Comparison of ENCODE assay signal across 8 mouse cellular contexts in genomic region chr13:101766605-101767012, GRCm38 (mm10). TPM values are rescaled to one million over a fixed set of nuclear protein-coding genes. Genes with fewer than 3 reads are reported as not detected.
DNase-seq lines count a peak whose midpoint lies in the region; ATAC-seq and TF ChIP-seq lines count a peak whose summit lies in the region.

No protein-coding gene starts in this region.

- no peaks in the 10 kb centered on the region for H3K36me3 ChIP-seq in forebrain, embryonic 13.5 days (ENCODE audit: poor library complexity, severe bottlenecking)
- H3K36me3 ChIP-seq in liver, embryonic 12.5 days = no peaks in the 10 kb centered on the region

- peaks cover 11% of the 10 kb centered on the region; the same call in 1 of the 2 replicates for H3K27me3 ChIP-seq in forebrain, embryonic 13.5 days
- no peaks in the 10 kb centered on the region for H3K27me3 ChIP-seq in liver, embryonic 12.5 days (replicated peaks)

- peak overlapping the region; percentile 95 for H3K4me3 ChIP-seq in gastrocnemius, adult 2 months
- H3K4me3 ChIP-seq in forebrain, embryonic 13.5 days = peak overlapping the region; percentile 89
- peak overlapping the region; percentile 80 for H3K4me3 ChIP-seq in liver, embryonic 12.5 days

- 0% methylated on average over 5 of the region's 5 CpGs for WGBS in forebrain, embryonic 13.5 days
- under 1% methylated on average over 5 of the region's 5 CpGs for WGBS in liver, embryonic 12.5 days (ENCODE audit: insufficient replicate concordance)

- H3K4me1 ChIP-seq in forebrain, embryonic 13.5 days = peaks cover 28% of the 10 kb centered on the region
- H3K4me1 ChIP-seq in liver, embryonic 12.5 days = peaks cover 84% of the 10 kb centered on the region

- peak overlapping the region; percentile 99 for H3K27ac ChIP-seq in gastrocnemius, adult 2 months
- H3K27ac ChIP-seq in forebrain, embryonic 13.5 days = peak overlapping the region; percentile 96
- H3K27ac ChIP-seq in liver, embryonic 12.5 days = peak overlapping the region; percentile 89

- no peak for DNase-seq in gastrocnemius, adult 2 months
- no peak for DNase-seq in gastrocnemius, postnatal 4 days (ENCODE audit: low spot score in 2 of 2)
- DNase-seq in 416B (ENCODE audit: low read depth) = peak; percentile 71
- no peak for DNase-seq in right cerebral cortex, postnatal 36 days (ENCODE audit: low spot score in 2 of 2)
- no peak for DNase-seq in cerebellum, postnatal 4 days (ENCODE audit: low spot score in 2 of 2)
- no peak for DNase-seq in left cerebral cortex, adult 11 months (ENCODE audit: low spot score)

- peak overlapping the region; percentile 93 for H3K9ac ChIP-seq in forebrain, embryonic 13.5 days
- peak overlapping the region; percentile 89 for H3K9ac ChIP-seq in liver, embryonic 12.5 days

- no peaks in the 10 kb centered on the region for H3K9me3 ChIP-seq in forebrain, embryonic 13.5 days (replicated peaks)
- H3K9me3 ChIP-seq in liver, embryonic 12.5 days (replicated peaks) = no peaks in the 10 kb centered on the region

- intact Hi-C loops in gastrocnemius, adult 2 months (cut with DNase I) = loop anchor here (5.0 to 10.0 kb wide), 2 partner anchors 151 to 558 kb away; no protein-coding TSS in a partner anchor

- TF ChIP-seq CTCF in gastrocnemius, adult 2 months (IDR thresholded peaks at IDR 0.05) = no peak

- peak overlapping the region; percentile 89 for H3K4me2 ChIP-seq in forebrain, embryonic 13.5 days
- peak overlapping the region; percentile 97 for H3K4me2 ChIP-seq in liver, embryonic 12.5 days

- ATAC-seq in forebrain, embryonic 13.5 days = no peak
- no peak for ATAC-seq in liver, embryonic 12.5 days

RNA-seq across cellular contexts. Expression of gene Pik3r1, which starts 1.4 kb away (rescaled TPM):
- 10 to 100 TPM; 41.3 to 52.1 TPM for total RNA-seq in gastrocnemius, adult 2 months (2021)
- total RNA-seq in gastrocnemius, postnatal 4 days (2021) = 10 to 100 TPM; 42.1 to 45.5 TPM
- polyA plus RNA-seq in forebrain, embryonic 13.5 days (2015; fragmentation: Nextera tagmentation; extraction: Ambion mirVana) = 20.9 and 23.9 TPM in 2 replicates
- 17.2 and 22.0 TPM in 2 replicates for polyA plus RNA-seq in liver, embryonic 12.5 days (2016; fragmentation: Nextera tagmentation; extraction: Ambion mirVana)
